Mouse (Mus musculus) adrenal gland, postnatal 36 days (tissue): ENCODE measurements around the gene Atcay. TPM values are rescaled to one million over a fixed set of nuclear protein-coding genes. Genes with fewer than 3 reads are reported as not detected.
"Not testable (repeated sequence)": the region's sequence is repeated elsewhere in the genome, so short reads cannot be mapped to it uniquely, and the experiment has no call there.

Experiments used
- DNase-seq, 2 experiments: peaks; one replicate each; pipeline ENCODE4 v3.0.0; 2021; ENCODE audit warnings: mixed read lengths in 1 of 2
- total RNA-seq, 2 experiments: library from RNA; stranded (reverse); gene quantifications; 2 replicates each; pipeline ENCODE4 v1.2.3; 2021

Atcay gene
- total RNA-seq, 2 experiments from 2014 or later: 1.5 to 2.6 TPM

DNA sequence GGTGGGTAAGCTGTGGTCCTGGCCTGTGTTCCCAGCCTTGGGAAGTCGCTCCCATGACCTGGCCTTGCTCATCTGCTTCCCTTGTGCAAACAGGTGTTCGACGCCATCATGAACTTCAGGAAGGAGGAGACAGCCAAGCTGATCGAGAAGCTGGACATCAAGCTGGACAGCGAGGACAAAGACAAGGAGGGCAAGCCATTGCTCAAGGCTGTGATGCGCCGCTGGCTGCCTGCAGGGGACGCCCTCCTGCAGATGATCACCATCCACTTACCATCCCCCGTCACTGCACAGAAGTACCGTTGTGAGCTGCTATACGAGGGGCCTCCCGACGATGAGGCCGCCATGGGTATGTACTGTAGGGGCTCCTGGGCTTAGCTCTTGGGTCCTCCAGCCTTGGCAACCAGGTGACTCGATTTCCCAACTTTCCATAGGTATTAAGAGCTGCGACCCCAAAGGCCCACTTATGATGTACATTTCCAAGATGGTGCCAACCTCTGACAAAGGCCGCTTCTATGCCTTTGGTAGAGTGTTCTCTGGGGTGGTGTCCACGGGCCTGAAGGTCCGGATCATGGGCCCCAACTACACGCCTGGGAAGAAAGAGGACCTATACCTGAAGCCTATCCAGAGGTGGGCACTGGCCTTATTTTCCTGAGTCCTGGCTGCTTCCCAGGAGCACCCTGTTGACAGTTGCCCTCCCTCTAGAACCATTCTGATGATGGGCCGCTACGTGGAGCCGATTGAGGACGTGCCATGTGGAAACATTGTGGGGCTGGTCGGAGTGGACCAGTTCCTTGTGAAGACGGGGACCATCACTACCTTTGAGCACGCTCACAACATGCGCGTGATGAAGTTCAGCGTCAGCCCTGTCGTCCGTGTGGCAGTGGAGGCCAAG, 50.9 kb downstream of the Atcay start:
- DNase-seq: no peak

DNA sequence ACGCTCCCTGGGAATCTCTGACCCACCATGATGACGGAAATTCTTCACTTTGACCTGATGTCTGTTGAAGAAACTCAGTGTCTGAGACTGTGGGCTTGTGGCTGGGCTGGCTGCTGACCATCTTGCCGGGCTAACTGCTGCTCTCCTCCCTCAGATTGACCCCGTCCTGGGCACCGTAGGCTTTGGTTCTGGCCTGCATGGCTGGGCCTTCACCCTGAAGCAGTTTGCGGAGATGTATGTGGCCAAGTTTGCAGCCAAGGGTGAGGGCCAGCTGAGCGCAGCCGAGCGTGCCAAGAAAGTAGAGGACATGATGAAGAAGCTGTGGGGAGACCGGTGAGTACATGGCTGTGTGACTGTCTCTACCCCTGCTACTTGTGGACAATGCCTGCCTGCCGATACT, 51.7 kb downstream of the Atcay start:
- DNase-seq: no peak

DNA sequence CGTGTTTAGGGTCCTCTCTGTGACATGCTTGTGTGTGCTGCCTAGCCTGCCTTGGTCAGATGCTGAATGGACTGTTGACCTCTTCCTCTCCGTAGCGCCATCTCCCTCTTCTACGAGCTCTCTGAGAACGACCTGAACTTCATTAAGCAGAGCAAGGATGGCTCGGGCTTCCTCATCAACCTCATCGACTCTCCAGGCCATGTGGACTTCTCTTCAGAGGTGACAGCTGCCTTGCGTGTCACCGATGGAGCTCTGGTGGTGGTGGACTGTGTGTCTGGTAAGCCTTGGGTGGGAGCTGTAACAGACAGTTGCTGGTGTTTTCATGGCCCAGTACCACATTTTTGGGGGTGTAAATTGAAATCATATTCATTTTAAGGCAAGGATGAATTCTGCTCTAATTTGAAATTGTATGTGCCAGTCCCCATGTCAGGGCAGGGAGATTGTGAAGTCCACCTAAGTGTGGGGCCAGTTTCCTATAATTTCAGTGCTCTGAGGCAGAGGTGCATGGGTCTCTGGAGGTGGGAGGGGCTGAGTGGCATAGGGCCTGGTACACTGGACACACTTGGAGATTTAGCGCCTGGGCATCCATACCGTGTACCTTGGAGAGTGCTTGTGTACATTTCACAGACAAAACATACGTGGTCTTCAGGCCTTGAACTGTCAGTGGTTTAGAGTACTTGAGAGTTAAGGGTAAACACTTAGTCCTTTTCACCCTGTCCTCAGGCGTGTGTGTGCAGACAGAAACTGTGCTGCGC, 52.5 kb downstream of the Atcay start:
- DNase-seq: no peak

DNA sequence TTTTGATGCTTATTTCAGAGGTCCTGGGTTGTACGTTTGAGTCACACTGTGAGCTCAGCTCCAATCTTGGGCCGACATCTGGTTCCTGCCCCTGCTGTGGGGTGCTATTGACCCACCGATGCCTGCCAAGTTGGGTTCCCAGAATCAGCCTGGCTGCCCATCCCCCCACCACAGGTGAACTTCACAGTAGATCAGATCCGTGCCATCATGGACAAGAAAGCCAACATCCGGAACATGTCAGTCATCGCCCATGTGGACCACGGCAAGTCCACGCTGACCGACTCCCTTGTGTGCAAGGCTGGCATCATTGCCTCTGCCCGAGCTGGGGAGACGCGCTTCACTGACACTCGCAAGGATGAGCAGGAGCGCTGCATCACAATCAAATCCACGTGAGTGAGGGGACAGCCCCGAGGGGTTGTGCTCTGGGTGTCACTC, 53.1 kb downstream of the Atcay start:
- peak; percentile 52 to 64 for DNase-seq

DNA sequence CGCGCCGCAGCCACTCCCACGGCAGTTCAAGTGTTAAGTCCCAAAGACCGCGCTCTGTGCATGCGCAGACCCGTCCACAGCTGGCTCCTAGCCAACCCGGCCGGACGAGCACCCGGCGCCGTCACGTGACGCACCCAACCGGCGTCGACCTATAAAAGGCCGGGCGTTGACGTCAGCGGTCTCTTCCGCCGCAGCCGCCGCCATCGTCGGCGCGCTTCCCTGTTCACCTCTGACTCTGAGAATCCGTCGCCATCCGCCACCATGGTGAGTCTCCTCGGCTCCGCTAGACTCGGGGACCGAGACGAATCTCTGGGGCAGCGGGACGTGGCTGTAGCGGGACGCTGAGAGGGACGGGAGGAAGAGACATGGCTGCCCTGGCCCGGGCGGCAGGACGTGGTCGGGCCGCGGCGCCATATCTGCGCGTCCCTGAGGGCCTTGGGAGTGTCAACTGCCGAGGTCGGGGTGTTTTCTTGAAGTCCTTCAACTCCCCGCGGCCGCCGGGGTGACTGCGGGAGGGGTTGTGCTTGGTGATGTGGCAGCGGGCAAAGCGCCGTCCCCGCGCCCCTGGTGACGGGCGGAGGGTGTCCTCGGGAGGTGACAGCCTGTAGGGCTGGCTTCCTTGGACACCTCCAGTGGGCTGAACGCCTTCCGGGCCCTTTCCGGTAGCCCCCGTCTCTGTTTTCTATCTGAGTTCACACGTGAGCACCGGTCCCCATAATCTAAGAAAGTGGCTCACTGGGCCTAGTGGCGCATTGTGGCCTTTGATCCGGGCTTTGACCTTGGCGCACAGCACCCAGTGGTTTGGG, 54.0 kb downstream of the Atcay start, which contains the start of gene Eef2:
Gene Eef2, plus strand, starts transcription at position 166 of the 806 bp plus-strand sequence.
- peak; percentile 99 to 100 for DNase-seq

DNA sequence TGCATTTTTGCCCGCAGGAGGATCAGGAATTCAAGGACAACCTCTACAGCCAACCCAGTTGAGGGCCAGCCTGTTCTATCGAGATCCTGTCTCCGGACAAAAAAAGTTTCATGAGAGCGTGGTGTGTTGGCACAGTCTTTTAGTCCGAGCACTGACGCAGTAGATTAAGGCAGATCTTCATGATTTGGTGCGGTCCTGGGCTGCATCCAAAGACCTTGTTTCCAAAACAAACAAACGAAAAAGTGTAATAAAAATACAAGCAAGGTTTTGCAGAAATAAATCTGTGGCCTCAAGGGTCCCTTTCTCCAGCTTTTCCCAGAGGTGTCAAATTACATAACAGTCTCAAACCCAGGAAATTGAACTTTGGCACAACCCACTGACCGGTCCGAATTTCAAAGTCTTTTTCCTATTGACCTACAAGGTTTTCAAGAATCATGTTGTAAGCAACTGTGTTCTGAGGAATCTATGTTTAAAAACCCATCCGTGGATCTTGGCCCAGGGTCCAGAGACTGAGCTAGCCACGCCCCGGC, 54.6 kb downstream of the Atcay start:
- peak in 1 of 2 experiments; percentile 68 for DNase-seq

DNA sequence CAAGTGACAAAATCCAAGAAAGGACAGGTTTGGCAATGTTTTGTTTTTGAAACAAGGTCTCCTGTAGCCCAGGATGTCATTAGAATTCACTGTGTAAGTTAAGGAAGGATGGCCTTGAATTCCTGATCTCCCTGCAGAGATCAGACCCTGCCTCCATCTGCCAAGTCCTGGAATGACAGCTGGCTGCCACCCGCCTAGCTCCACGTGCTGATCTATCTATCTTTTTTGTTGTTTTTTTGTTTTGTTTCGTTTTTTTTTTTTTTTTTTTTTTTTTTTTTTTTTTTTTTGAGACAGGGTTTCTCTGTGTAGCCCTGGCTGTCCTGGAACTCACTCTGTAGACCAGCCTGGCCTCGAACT, 55.3 kb downstream of the Atcay start:
- not testable (repeated sequence) for DNase-seq

DNA sequence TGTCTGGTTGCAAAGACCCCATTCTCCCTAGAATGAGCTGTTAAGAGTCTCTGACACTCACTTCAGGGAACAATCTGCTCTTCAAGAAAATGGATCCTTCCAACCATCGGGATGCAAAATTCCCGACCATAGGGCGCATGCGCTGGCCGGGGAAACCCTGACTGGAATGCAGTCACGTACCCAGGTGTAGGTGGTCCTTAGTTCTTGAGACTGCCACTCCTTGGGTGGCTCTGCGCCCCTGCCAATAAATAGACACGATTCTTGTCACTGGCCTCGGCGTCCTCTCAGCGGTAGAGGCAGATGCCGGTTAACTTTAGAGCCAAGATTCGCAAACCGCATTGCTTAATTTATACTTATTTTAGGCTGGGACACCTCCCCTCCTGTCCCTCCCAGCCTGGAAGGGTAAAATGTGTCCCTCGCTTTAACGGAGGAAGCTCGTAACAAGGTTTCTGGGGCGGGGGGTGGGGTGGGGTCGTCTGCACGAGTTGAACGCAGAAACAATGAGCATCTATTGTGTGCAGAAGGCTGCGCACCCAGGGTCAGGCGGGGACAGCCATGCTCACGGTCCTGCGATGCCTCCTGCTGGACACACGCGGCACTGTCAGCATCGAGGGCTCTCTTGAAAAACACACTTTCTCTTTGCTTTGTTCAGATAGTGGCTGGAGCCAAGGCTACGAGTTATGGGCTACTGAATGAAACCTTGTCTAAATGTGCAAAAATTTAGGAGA, 55.9 kb downstream of the Atcay start:
- DNase-seq: peak; percentile 91

DNA sequence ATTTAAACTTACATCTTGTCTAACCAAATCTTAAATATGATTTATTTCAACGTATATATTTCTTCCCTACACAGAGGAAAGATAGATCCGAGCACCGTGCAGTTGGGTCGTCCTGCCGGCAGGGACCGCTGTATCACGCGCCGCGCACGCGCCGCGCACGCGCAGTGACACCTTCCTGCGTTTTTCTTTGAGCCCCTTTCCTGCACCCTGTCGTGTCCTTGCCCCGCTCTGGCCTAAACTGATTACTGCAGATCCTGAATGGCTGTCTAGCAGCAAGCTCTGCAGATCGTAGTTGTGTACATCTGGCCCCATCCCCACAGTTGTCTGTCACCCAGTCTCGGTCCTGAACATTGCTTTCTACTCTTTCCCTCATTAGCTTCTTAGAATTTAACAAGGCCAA, 57.5 kb downstream of the Atcay start:
- peak; percentile 88 for DNase-seq

DNA sequence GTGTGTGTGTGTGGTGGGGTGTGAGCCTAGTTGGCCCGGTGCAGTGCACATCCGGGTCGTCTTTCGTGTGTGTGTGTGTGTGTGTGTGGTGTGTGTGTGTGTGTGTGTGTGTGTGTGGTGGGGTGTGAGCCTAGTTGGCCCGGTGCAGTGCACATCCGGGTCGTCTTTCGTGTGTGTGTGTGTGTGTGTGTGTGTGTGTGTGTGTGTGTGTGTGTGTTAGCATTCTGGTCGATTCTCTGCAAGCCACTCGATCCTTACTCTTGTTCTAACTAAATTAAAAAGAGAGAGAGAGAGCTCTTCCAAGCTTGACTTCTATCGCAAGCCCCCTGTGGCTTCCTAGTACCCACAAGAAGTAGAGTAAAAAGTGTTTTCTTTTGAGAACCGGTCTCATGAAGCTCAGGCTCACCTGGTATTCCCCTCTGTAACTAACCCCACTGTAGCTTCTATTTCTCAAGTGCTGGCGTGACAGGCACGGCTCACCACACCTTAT, 61.2 kb downstream of the Atcay start:
- not testable (repeated sequence) for DNase-seq

DNA sequence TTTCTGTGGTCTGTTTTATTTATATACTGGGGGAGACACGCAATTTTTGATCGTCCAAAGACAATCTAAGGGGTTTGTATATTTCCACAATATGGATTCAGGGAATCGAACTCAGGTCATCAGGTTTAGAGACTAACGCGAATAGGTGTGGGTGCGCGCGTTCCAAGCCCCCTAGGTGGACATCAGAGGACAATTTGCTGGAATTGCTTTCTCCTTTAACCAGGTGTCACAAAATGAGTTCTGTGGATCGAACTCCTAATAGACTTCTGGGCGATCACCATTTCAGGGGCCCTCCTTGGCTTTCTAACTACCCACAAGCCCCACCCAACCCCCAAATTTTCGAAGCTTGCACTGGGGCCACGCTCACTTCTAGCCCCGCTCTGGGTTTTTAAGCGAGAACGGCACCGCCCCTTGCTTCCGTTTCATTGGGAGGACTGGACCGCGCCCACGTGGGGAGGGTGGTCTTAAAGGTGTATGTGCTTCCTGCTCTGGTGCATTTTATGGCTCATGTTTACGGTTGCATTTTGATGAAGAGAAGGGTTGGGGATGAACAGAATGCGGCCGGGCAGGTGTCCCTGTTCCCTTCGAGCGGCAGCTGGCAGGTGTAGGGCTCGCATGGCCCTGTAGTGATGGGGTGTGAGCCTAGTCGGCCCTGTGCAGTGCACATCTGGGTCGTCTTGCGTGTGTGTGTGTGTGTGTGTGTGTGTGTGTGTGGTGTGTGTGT, 62.0 kb downstream of the Atcay start:
- DNase-seq: peak; percentile 91 to 92

DNA sequence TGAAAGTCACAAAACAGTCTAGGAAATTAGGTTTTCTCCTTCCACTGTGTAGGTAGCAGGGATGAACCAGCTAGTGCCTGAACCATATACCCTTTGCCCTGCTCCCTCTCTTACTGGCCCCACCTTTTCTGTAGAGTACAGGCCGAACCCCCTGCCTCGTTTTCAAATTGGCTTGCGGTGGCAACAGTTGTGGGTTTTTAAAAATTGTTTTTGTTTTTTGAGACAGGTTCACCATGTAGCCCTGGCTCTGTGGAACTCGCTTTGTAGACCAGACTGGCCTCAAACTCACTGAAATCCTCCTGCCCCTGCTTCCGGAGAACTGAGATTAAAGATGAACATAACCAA, 62.6 kb downstream of the Atcay start:
- no peak for DNase-seq

DNA sequence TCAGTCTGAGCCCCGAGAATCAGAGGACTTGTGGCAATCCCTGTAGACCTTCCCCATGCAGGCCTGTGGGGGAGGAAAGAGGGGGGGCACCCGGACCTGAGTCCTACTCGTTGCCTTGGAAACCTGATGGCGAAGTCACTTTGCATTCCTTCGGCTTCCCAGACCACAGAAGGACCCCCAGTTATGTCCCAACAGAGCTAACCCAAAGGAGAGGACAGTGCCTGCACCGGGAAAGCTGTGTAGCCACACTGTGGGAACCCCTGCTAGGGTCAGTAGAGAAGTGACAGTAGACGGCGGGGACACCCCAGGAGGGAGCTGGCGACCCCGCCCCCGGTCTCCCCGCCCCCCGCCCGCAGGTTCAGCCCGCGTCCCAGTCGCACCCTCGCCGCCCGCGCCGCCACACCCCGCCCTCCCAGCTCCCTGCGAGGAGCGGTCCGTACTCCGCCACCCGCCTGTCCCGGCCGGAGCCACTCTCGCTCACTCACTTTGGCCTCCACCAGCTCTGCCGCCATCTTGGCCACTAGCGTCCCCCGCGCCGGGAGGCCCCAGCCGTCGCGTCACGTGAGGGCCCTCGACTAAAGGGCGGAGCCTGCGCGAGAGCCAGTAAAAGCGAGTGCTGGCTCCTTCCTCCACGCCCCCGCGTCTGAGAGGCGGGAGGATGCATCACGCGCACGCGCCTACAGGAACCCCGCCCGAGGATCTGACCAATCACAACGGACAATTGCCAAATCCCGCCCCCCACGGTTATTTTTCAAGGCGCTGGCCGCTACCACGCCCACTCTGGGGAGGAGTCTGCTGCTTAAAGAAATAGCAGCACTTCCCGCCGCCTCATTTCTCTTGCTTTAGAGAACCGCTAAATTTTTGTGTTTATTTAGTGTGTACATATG, 63.2 kb downstream of the Atcay start, which contains the start of gene Pias4:
Gene Pias4, minus strand, starts transcription at position 724 of the 887 bp plus-strand sequence.
- peak; percentile 99 to 100 for DNase-seq

DNA sequence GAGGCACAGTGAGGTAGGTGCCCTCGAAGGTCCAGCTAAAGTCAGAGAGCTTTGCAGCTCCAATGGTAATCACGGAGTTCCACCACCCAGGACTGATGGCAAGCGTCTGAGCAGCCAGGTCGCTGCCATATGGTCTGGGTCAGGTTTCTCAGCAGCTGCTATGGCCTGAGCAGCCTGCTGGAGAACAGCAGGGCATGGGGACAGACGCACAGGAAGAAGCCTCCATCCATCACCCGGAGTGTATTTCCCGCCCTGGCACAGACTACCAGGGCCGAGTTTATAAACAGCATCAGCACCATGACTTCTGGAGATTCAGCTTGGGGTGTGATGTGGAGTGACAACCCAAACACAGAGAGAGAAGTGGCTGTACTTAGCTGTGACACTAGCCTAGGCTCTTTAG, 65.5 kb downstream of the Atcay start:
- DNase-seq: no peak

DNA sequence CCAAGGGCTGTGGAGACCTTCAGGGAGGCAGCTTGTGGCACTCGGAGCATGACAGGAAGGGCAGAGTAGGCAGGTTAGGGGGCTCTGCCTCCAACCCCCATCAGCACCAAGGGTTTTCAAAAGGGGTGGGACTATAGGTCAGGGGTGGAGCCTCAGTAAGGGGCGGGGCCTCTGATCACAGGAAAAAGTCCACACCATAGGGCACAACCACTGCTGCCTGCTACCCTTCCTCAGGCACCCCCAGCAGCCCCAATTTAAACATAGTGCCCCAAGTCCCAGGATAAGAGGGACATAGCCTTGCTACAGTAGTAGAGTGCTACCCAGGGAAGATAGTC, 68.3 kb downstream of the Atcay start:
- DNase-seq: no peak

DNA sequence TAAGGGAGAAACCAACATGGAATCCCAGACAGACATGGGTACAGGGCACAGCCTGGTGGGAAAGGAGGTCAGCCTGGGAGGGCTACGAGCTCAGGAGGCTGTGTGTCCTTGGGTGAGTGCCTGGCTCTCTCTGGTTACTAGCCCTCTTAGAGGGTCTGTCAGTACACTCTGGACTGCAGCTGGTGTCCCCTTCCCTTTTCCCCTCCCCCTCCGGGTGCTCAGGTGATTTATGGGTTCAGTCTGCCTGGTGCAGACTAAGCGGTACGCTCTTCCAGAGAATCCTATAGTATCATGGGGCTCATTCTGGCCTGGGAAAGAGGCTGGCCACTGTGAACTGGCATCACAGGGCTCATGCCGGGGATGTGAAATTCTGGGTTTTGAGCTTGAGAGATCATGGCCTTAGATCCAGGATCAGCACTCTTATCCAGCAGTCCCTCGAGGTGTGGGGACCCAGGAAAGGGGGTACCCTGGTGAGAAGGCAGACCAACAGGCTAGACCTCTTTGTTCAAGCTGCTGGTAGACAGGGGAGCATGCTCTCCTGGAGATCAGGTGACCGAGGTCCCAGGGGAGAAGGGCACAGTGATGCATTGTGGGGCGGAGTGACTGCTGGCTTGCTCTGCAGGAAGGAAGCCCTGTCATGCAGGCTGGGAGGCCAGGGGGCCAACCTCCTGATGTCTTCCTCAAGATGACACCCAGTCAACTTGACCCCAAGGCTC, 68.9 kb downstream of the Atcay start:
- peak; percentile 55 to 75 for DNase-seq

DNA sequence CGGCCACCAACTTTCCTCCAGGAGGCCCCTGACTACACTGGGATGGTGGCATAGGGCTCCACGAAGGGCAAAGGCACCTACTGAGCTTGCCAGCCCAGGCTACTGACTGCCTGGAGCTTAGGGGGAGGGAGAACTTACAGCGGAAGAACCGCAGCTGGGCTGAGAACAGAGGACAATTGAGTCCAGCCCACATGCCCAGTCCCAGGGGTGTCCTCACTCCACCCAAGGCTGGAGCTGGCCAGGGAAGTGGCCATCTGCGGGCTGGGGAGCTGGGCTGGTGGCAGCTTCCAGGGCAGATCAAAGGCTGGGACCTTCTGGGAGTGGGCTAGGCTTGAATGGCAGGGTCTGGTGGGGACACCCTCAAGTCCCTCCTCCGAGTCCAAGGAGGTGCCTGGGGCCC, 75.9 kb downstream of the Atcay start:
- DNase-seq: no peak
